Mouse (Mus musculus): ENCODE data around the gene Gm9958.

Gm9958 gene

GRCm38 (mm10) chr5:90367067-90367303 lies at the start of gene Gm9958:
Gene Gm9958, plus strand, starts transcription at chr5:90367204.
- in situ Hi-C loops (cut with MboI; ENCODE audit: low sequenced_read_pairs) = no loop called here

GRCm38 (mm10) chr5:90331071-90331470 lies 35.9 kb upstream of the Gm9958 start:
- in situ Hi-C loops (cut with MboI; ENCODE audit: low sequenced_read_pairs) = no loop called here

- in situ Hi-C loops (cut with MboI; ENCODE audit: low sequenced_read_pairs) = no loop called here
Observed at GRCm38 (mm10) chr5:90332478-90332877, 34.5 kb upstream of the Gm9958 start.

- in situ Hi-C loops (cut with MboI; ENCODE audit: low sequenced_read_pairs) = no loop called here
Observed at GRCm38 (mm10) chr5:90338177-90339091, 28.6 kb upstream of the Gm9958 start.

GRCm38 (mm10) chr5:90339129-90339952 lies 27.7 kb upstream of the Gm9958 start:
- in situ Hi-C loops (cut with MboI; ENCODE audit: low sequenced_read_pairs) = no loop called here

- in situ Hi-C loops (cut with MboI; ENCODE audit: low sequenced_read_pairs) = no loop called here
Observed at GRCm38 (mm10) chr5:90339953-90340343, 27.1 kb upstream of the Gm9958 start.

GRCm38 (mm10) chr5:90340847-90341246 lies 26.2 kb upstream of the Gm9958 start:
- in situ Hi-C loops (cut with MboI; ENCODE audit: low sequenced_read_pairs) = no loop called here

GRCm38 (mm10) chr5:90346877-90347276 lies 20.1 kb upstream of the Gm9958 start:
- in situ Hi-C loops (cut with MboI; ENCODE audit: low sequenced_read_pairs) = no loop called here

GRCm38 (mm10) chr5:90353552-90354317 lies 13.3 kb upstream of the Gm9958 start:
- in situ Hi-C loops (cut with MboI; ENCODE audit: low sequenced_read_pairs) = no loop called here

- in situ Hi-C loops (cut with MboI; ENCODE audit: low sequenced_read_pairs) = no loop called here
Observed at GRCm38 (mm10) chr5:90355824-90356223, 11.2 kb upstream of the Gm9958 start.

- in situ Hi-C loops (cut with MboI; ENCODE audit: low sequenced_read_pairs) = no loop called here
Observed at GRCm38 (mm10) chr5:90364526-90364925, 2.5 kb upstream of the Gm9958 start.

- in situ Hi-C loops (cut with MboI; ENCODE audit: low sequenced_read_pairs) = no loop called here
Observed at GRCm38 (mm10) chr5:90365141-90365951, 1.7 kb upstream of the Gm9958 start.

GRCm38 (mm10) chr5:90366121-90367066 lies 610 bp upstream of the Gm9958 start, which contains the start of gene Ankrd17:
Gene Ankrd17, minus strand, starts transcription at chr5:90366577.
- in situ Hi-C loops (cut with MboI; ENCODE audit: low sequenced_read_pairs) = no loop called here

GRCm38 (mm10) chr5:90370401-90370800 lies 3.4 kb downstream of the Gm9958 start:
- in situ Hi-C loops (cut with MboI; ENCODE audit: low sequenced_read_pairs) = no loop called here

GRCm38 (mm10) chr5:90373708-90374107 lies 6.7 kb downstream of the Gm9958 start:
- in situ Hi-C loops (cut with MboI; ENCODE audit: low sequenced_read_pairs) = no loop called here

GRCm38 (mm10) chr5:90381458-90381857 lies 14.5 kb downstream of the Gm9958 start:
- in situ Hi-C loops (cut with MboI; ENCODE audit: low sequenced_read_pairs) = no loop called here

- in situ Hi-C loops (cut with MboI; ENCODE audit: low sequenced_read_pairs) = no loop called here
Observed at GRCm38 (mm10) chr5:90383080-90383479, 16.1 kb downstream of the Gm9958 start.

- in situ Hi-C loops (cut with MboI; ENCODE audit: low sequenced_read_pairs) = no loop called here
Observed at GRCm38 (mm10) chr5:90393764-90394163, 26.8 kb downstream of the Gm9958 start.

GRCm38 (mm10) chr5:90394322-90394721 lies 27.3 kb downstream of the Gm9958 start:
- in situ Hi-C loops (cut with MboI; ENCODE audit: low sequenced_read_pairs) = no loop called here

Measured in CH12F3 (cell line).